Mouse (Mus musculus) bone marrow, adult 2 months (tissue): ENCODE results near the gene Gsto1. TPM values are rescaled to one million over a fixed set of nuclear protein-coding genes. Genes with fewer than 3 reads are reported as not detected.
"Not testable (repeated sequence)": the region's sequence is repeated elsewhere in the genome, so short reads cannot be mapped to it uniquely, and the experiment has no call there.

Experiments used
- H3K27ac ChIP-seq: fragments of 200-500 bp; 2 replicates; pipeline ENCODE4 v1.5.1; 2012; ENCODE audit warnings: low read depth, mild to moderate bottlenecking, control low read depth, inconsistent platforms, low read length; ENCODE audit not compliant: control insufficient read depth, poor library complexity, insufficient read depth
- H3K4me1 ChIP-seq: fragments of 200-500 bp; 2 replicates; pipeline ENCODE4 v1.6.1; 2011; ENCODE audit warnings: low read length; ENCODE audit not compliant: control insufficient read depth, insufficient read depth
- H3K4me3 ChIP-seq: fragments of 200-500 bp; replicated peaks from 2 replicates; pipeline ENCODE3; 2011; ENCODE audit warnings: mild to moderate bottlenecking, low read depth, low read length, control low read depth; ENCODE audit not compliant: control insufficient read depth
- CTCF ChIP-seq: fragments of 200-500 bp; IDR thresholded peaks from 2 replicates; pipeline ENCODE4 v1.5.1; 2011; ENCODE audit warnings: low read length, control low read depth; ENCODE audit not compliant: control insufficient read depth, insufficient read depth
- POLR2A ChIP-seq: fragments of 200-500 bp; IDR thresholded peaks from 2 replicates; pipeline ENCODE4 v1.6.1; 2011; ENCODE audit warnings: low read depth, mild to moderate bottlenecking, control low read depth, low read length, borderline replicate concordance; ENCODE audit not compliant: control insufficient read depth
- WGBS: fragments of 180-500 bp; shearing (Covaris S2); methylation state at CpG from one replicate; pipeline ENCODE4 v1.1.7; 2018; 5-methylcytosine and 5-hydroxymethylcytosine counted together
- polyA plus RNA-seq: library from polyadenylated mRNA; stranded (reverse); fragments of >200 nt; gene quantifications from 2 replicates; pipeline ENCODE4 v1.2.4, GENCODE M21; 2011; ENCODE audit warnings: low replicate concordance; ENCODE audit not compliant: missing spikeins, insufficient read depth, insufficient read length

Gsto1 gene
- polyA plus RNA-seq, 1 experiment: 34.2 TPM

- Histone ChIP-seq H3K4me1 (no peaks in the 10 kb centered on the region; the same call in 1 of the 2 replicates), H3K4me3 (no peak overlapping the region), H3K27ac (no peak overlapping the region)
- no peak for TF ChIP-seq CTCF
- no peak for TF ChIP-seq POLR2A
- WGBS: 83% methylated on average over 3 of the region's 3 CpGs
Measured at GRCm38 (mm10) chr19:47849735-47850134, 5.0 kb upstream of the Gsto1 start.

- H3K27ac ChIP-seq, H3K4me1 ChIP-seq, H3K4me3 ChIP-seq: not testable (repeated sequence)
- 74% methylated on average over 3 of the region's 3 CpGs for WGBS
Measured at GRCm38 (mm10) chr19:47852131-47852530, 2.6 kb upstream of the Gsto1 start.

- 74% methylated on average over 3 of the region's 3 CpGs for WGBS
- H3K27ac ChIP-seq: no peak overlapping the region
- no peak overlapping the region for H3K4me3 ChIP-seq
- TF ChIP-seq CTCF (no peak), POLR2A (no peak)
- no peaks in the 10 kb centered on the region; the same call in 1 of the 2 replicates for H3K4me1 ChIP-seq
Measured at GRCm38 (mm10) chr19:47853053-47853452, 1.7 kb upstream of the Gsto1 start.

- 32% methylated on average over 13 of the region's 13 CpGs for WGBS
- TF ChIP-seq CTCF: no peak
- TF ChIP-seq POLR2A: no peak
- Histone ChIP-seq H3K27ac (no peak overlapping the region), H3K4me3 (peak overlapping the region; percentile 72), H3K4me1 (no peaks in the 10 kb centered on the region; the same call in 1 of the 2 replicates)
Measured at GRCm38 (mm10) chr19:47853951-47854795, 597 bp upstream of the Gsto1 start.

GRCm38 (mm10) chr19:47857957-47858942 is 3.5 kb downstream of the Gsto1 start:
- no peak overlapping the region for H3K27ac ChIP-seq
- TF ChIP-seq POLR2A: no peak
- TF ChIP-seq CTCF: no peak
- H3K4me1 ChIP-seq: no peaks in the 10 kb centered on the region; the same call in 1 of the 2 replicates
- 85% methylated on average over 18 of the region's 18 CpGs for WGBS
- no peak overlapping the region for H3K4me3 ChIP-seq

GRCm38 (mm10) chr19:47859180-47859579 is 4.4 kb downstream of the Gsto1 start:
- WGBS: 85% methylated on average over 8 of the region's 8 CpGs
- H3K4me3 ChIP-seq: no peak overlapping the region

GRCm38 (mm10) chr19:47862581-47862980 is 7.8 kb downstream of the Gsto1 start:
- WGBS: 88% methylated on average over 3 of the region's 3 CpGs
- H3K27ac ChIP-seq: no peak overlapping the region
- no peaks in the 10 kb centered on the region for H3K4me1 ChIP-seq
- TF ChIP-seq CTCF (no peak), POLR2A (no peak)
- H3K4me3 ChIP-seq: no peak overlapping the region

More at GRCm38 (mm10) chr19:47859180-47859579, 4.4 kb downstream of the Gsto1 start:
- TF ChIP-seq CTCF (no peak), POLR2A (no peak)
- Histone ChIP-seq H3K27ac (no peak overlapping the region), H3K4me1 (no peaks in the 10 kb centered on the region; the same call in 1 of the 2 replicates)

GRCm38 (mm10) chr19:47864051-47864450 is 9.3 kb downstream of the Gsto1 start:
- 93% methylated on average over 9 of the region's 9 CpGs for WGBS
- no peak overlapping the region for H3K27ac ChIP-seq
- no peak for TF ChIP-seq POLR2A
- no peak for TF ChIP-seq CTCF
- H3K4me3 ChIP-seq: no peak overlapping the region
- no peaks in the 10 kb centered on the region for H3K4me1 ChIP-seq
